Mouse (Mus musculus) heart, embryonic 13.5 days (tissue): ENCODE measurements at regions not wholly inside any gene's neighbourhood (a gene's known extent, or its start where the extent isn't known, plus 50 kb on each side); places are given as distances from the start of the nearest gene placed in this dataset.
A peak's percentile ranks its signal among the peaks of the same experiment; 100 is the strongest.

ENCODE experiments used
- ATAC-seq: fragments of 200-750 bp; cut with Nextera tagmentation; 2 replicates; pipeline ENCODE4 v1.8.0; 2017; ENCODE audit warnings: moderate TSS enrichment; ENCODE audit not compliant: insufficient number of reproducible peaks, low FRiP score, low TSS enrichment; ENCODE audit errors: extremely low read depth
- H3K27ac ChIP-seq: fragments of 300-500 bp; sonication (generic); replicated peaks from 2 replicates; pipeline ENCODE4 v1.5.1; 2015; ENCODE audit warnings: moderate library complexity, mild to moderate bottlenecking, inconsistent platforms
- H3K27me3 ChIP-seq: fragments of 300-500 bp; sonication (generic); replicated peaks from 2 replicates; pipeline ENCODE4 v1.6.1; 2015; ENCODE audit warnings: mild to moderate bottlenecking, inconsistent platforms
- H3K36me3 ChIP-seq: fragments of 300-500 bp; sonication (generic); 2 replicates; pipeline ENCODE4 v1.6.1; 2015; ENCODE audit warnings: mild to moderate bottlenecking, inconsistent platforms
- H3K4me1 ChIP-seq: fragments of 300-500 bp; sonication (generic); 2 replicates; pipeline ENCODE4 v1.6.1; 2015; ENCODE audit warnings: inconsistent platforms
- H3K4me2 ChIP-seq: fragments of 300-500 bp; sonication (generic); 2 replicates; pipeline ENCODE4 v1.6.1; 2015; ENCODE audit warnings: inconsistent platforms, mild to moderate bottlenecking, moderate library complexity
- H3K4me3 ChIP-seq: fragments of 300-500 bp; sonication (generic); 2 replicates; pipeline ENCODE4 v1.5.1; 2015; ENCODE audit warnings: moderate library complexity, mild to moderate bottlenecking, inconsistent platforms
- H3K9ac ChIP-seq: fragments of 300-500 bp; sonication (generic); 2 replicates; pipeline ENCODE4 v1.6.1; 2015; ENCODE audit warnings: inconsistent platforms, mild to moderate bottlenecking, moderate library complexity
- H3K9me3 ChIP-seq: fragments of 300-500 bp; sonication (generic); 2 replicates; pipeline ENCODE4 v1.6.1; 2016; ENCODE audit warnings: inconsistent platforms
- WGBS: fragments of 180-500 bp; shearing (Covaris S2); methylation state at CpG from one replicate; pipeline ENCODE4 v1.1.7; 2015; ENCODE audit warnings: mixed read lengths; 5-methylcytosine and 5-hydroxymethylcytosine counted together

GRCm38 (mm10) chr16:8246445-8246844, 178.5 kb downstream of the Tmem114 start:
- Histone ChIP-seq H3K27ac (no peak overlapping the region), H3K9ac (no peak overlapping the region), H3K9me3 (no peaks in the 10 kb centered on the region), H3K36me3 (no peaks in the 10 kb centered on the region), H3K4me2 (no peak overlapping the region), H3K4me3 (no peak overlapping the region), H3K4me1 (no peaks in the 10 kb centered on the region), H3K27me3 (no peaks in the 10 kb centered on the region)
- no peak for ATAC-seq
- 84% methylated on average over 3 of the region's 3 CpGs for WGBS

GRCm38 (mm10) chr16:8245612-8246011, 179.3 kb downstream of the Tmem114 start:
- H3K4me3 ChIP-seq = no peak overlapping the region
- H3K36me3 ChIP-seq = no peaks in the 10 kb centered on the region
- WGBS = 74% methylated on average over 3 of the region's 3 CpGs
- H3K4me1 ChIP-seq = no peaks in the 10 kb centered on the region
- no peak overlapping the region for H3K9ac ChIP-seq
- no peak overlapping the region for H3K27ac ChIP-seq
- H3K9me3 ChIP-seq = no peaks in the 10 kb centered on the region
- no peak overlapping the region for H3K4me2 ChIP-seq
- ATAC-seq = no peak
- no peaks in the 10 kb centered on the region for H3K27me3 ChIP-seq

- ATAC-seq = no peak
- H3K9me3 ChIP-seq = no peaks in the 10 kb centered on the region
- H3K4me1 ChIP-seq = peaks cover 28% of the 10 kb centered on the region
- no peak overlapping the region for H3K27ac ChIP-seq
- H3K4me2 ChIP-seq = no peak overlapping the region
- WGBS = 64% methylated on average over 1 of the region's 1 CpGs
- H3K9ac ChIP-seq = no peak overlapping the region
- H3K27me3 ChIP-seq = no peaks in the 10 kb centered on the region
- H3K36me3 ChIP-seq = no peaks in the 10 kb centered on the region
- no peak overlapping the region for H3K4me3 ChIP-seq
Measured at GRCm38 (mm10) chr16:8234351-8234750, 190.6 kb downstream of the Tmem114 start.

GRCm38 (mm10) chr16:8232079-8232478, 192.9 kb downstream of the Tmem114 start:
- Histone ChIP-seq H3K27ac (peak overlapping the region; percentile 91), H3K9ac (no peak overlapping the region), H3K4me2 (no peak overlapping the region), H3K4me1 (peaks cover 39% of the 10 kb centered on the region), H3K4me3 (no peak overlapping the region), H3K27me3 (no peaks in the 10 kb centered on the region), H3K9me3 (no peaks in the 10 kb centered on the region), H3K36me3 (no peaks in the 10 kb centered on the region)
- ATAC-seq = peak; percentile 54; the same call in 1 of the 2 replicates
- WGBS = 43% methylated on average over 4 of the region's 4 CpGs

- WGBS = 74% methylated on average over 10 of the region's 10 CpGs
- H3K27me3 ChIP-seq = no peaks in the 10 kb centered on the region
- peaks cover 6% of the 10 kb centered on the region for H3K4me1 ChIP-seq
- H3K4me3 ChIP-seq = no peak overlapping the region
- H3K9me3 ChIP-seq = 0 out of 2 replicates have a peak, but pooled peaks cover 3% of the 10 kb centered on the region
- H3K27ac ChIP-seq = no peak overlapping the region
- ATAC-seq = no peak
- no peaks in the 10 kb centered on the region for H3K36me3 ChIP-seq
- no peak overlapping the region for H3K4me2 ChIP-seq
- H3K9ac ChIP-seq = no peak overlapping the region
Measured at GRCm38 (mm10) chr16:8223625-8224300, 201.2 kb downstream of the Tmem114 start.

GRCm38 (mm10) chr16:8208251-8209181, 216.4 kb downstream of the Tmem114 start:
- H3K36me3 ChIP-seq = no peaks in the 10 kb centered on the region
- peaks cover 21% of the 10 kb centered on the region for H3K4me1 ChIP-seq
- H3K4me3 ChIP-seq = no peak overlapping the region
- peak overlapping the region; percentile 44 for H3K4me2 ChIP-seq
- no peaks in the 10 kb centered on the region for H3K9me3 ChIP-seq
- ATAC-seq = no peak; the same call in 1 of the 2 replicates
- no peak overlapping the region for H3K9ac ChIP-seq
- no peaks in the 10 kb centered on the region for H3K27me3 ChIP-seq
- WGBS = 33% methylated on average over 8 of the region's 8 CpGs
- H3K27ac ChIP-seq = peak overlapping the region; percentile 63

GRCm38 (mm10) chr16:8205014-8205413, 219.9 kb downstream of the Tmem114 start:
- Histone ChIP-seq H3K4me2 (no peak overlapping the region), H3K9ac (no peak overlapping the region), H3K4me3 (no peak overlapping the region), H3K36me3 (no peaks in the 10 kb centered on the region), H3K27ac (no peak overlapping the region), H3K4me1 (peaks cover 21% of the 10 kb centered on the region), H3K9me3 (no peaks in the 10 kb centered on the region), H3K27me3 (no peaks in the 10 kb centered on the region)
- WGBS = 66% methylated on average over 5 of the region's 5 CpGs
- no peak for ATAC-seq

DNA sequence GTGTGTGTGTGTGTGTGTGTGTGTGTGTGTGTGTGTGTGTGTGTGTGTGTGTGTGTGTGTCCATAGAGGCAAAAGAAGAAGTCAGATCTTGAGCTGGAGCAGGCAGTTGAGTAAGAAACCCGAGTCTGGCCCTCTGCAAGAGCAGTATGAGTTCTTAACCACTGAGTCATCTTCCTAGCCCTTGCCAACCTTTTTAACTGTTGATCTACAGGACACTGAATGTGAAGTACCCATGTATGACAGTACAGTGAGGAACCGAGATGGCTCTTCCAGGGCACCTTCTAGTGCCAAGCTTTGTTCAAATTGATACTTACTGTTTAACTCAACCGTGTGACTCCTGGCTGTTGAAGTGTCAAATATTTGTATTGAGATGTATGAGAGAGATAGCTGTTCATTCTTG, 223.6 kb downstream of the Tmem114 start:
- 65% methylated on average over 3 of the region's 3 CpGs for WGBS
- Histone ChIP-seq H3K27me3 (no peaks in the 10 kb centered on the region), H3K9me3 (0 out of 2 replicates have a peak, but pooled peaks cover 2% of the 10 kb centered on the region), H3K4me1 (no peaks in the 10 kb centered on the region), H3K9ac (no peak overlapping the region), H3K4me3 (no peak overlapping the region), H3K4me2 (no peak overlapping the region), H3K27ac (no peak overlapping the region), H3K36me3 (no peaks in the 10 kb centered on the region)
- ATAC-seq = no peak

DNA sequence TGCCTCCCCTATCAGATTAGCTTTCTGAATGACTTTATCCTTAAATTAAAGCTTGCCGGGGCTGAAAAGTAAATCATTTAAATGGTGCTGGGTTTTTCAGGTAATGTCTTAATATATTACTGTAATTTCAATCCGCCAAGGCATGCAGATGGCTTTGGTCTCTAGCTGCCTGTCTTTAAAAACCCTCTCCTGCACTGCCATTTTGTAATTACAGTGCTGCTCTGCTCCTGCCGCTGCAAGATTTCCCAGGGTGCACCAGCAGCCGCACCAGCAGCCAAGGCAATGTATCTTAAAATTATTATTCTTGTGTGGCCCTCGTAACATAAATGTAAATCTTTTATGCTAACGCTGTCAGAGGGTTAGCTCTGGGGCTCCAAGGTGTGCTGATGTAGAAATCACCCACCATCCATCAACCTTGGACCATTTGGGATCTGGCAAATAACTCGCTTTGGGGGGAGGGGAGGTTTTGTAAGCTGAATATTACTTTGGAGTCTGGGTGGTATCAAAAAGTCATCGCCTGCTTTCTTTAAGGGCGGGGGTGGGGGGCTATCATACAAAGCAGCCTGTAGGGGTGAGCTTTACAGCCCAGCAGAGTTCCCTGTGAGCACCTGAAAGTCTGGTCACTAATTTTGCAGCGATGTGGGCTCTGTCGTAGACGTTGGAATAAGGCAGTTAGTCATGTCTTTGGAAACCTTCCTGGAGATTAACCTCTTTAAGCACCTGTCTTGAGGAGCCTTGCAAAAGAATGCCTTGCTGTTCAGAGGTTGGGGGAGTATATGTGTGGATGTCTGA, 226.0 kb downstream of the Tmem114 start:
- 0 out of 2 replicates have a peak, but pooled peaks cover 2% of the 10 kb centered on the region for H3K9me3 ChIP-seq
- no peak overlapping the region for H3K27ac ChIP-seq
- H3K27me3 ChIP-seq = no peaks in the 10 kb centered on the region
- 74% methylated on average over 12 of the region's 12 CpGs for WGBS
- no peak overlapping the region for H3K4me2 ChIP-seq
- H3K4me1 ChIP-seq = no peaks in the 10 kb centered on the region
- no peak for ATAC-seq
- no peaks in the 10 kb centered on the region for H3K36me3 ChIP-seq
- H3K9ac ChIP-seq = no peak overlapping the region
- H3K4me3 ChIP-seq = no peak overlapping the region

DNA sequence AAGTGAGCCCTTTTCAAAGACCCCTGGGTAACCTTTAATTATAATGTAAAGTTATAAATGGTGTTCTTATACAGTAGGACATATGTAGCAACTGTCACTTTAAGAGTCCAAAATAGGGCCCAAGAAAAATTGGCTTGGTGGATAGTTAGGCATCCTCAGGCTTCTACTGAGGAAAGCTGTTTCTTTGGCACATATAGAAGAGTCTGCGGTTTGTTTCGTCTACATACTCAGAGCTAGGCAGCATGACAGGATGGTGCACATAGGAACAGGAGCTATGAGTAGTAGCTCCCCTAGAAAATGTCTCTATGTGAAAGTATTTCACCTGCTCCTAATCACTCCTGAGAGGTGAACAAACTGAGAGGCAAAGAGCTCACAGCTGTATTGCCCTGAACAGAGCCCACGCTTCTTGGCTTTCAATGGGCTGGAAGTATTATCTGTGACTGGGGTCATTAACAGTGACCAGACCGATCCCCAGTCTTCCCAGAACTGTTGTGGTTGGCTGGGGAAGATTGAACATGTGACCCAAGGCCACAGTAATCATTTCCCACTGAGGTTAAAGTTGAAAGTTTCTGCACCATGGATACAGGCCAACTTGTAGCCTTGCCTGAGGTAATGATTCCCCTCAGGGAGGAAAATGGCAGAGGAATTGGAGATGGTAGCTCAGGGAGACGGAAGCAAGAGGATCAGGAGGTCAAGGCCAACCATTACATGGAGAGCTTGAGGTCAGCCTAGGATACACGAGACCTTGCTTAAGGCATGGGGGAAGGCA, 235.3 kb downstream of the Tmem114 start:
- Histone ChIP-seq H3K36me3 (no peaks in the 10 kb centered on the region), H3K9me3 (no peaks in the 10 kb centered on the region), H3K27ac (no peak overlapping the region), H3K4me2 (no peak overlapping the region), H3K4me1 (peaks cover 2% of the 10 kb centered on the region; the same call in 1 of the 2 replicates), H3K4me3 (no peak overlapping the region), H3K9ac (no peak overlapping the region), H3K27me3 (no peaks in the 10 kb centered on the region)
- WGBS = 72% methylated on average over 6 of the region's 6 CpGs
- ATAC-seq = no peak; the same call in 1 of the 2 replicates
